Mouse (Mus musculus): ENCODE results near the gene Ncan.

DNA sequence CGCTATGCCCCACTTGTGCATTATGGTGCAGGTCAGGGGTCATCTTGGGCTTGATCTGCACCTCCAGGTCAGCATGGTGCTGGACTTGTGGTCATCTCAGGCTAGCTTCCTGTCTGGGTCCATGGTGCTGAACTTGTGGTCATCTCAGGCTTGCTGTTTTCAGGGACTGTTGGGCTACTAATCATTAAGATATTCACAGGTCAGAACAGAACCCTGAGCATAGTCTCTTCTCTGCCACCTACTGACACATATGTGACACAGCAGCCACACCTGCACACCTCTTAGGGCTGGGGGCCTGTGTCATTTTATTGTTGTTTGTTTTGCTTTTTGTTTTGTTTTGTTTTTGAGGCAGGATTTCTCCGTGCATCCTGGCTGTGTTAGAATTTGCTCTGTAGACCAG is 2.2 kb upstream of the Ncan start:
- no peak for TF ChIP-seq POLR2A (IDR thresholded peaks at IDR 0.05; ENCODE audit: low read depth, low read length)
- peak; percentile 16; the same call in 1 of the 2 replicates for TF ChIP-seq CTCF (IDR thresholded peaks at IDR 0.05; ENCODE audit: borderline replicate concordance, insufficient read depth, low read length)

Data from embryonic fibroblast, embryonic 13.5 days (primary cell).